Mouse (Mus musculus) lung, embryonic 16.5 days (tissue): ENCODE data around the gene Wnt9b. TPM values are rescaled to one million over a fixed set of nuclear protein-coding genes. Genes with fewer than 3 reads are reported as not detected.
A peak's percentile ranks its signal among the peaks of the same experiment; 100 is the strongest.

Experiments used
- ATAC-seq: fragments of 200-750 bp; cut with Nextera tagmentation; 2 replicates; pipeline ENCODE4 v1.8.0; 2017; ENCODE audit warnings: low read depth, mild to moderate bottlenecking, moderate library complexity
- H3K27ac ChIP-seq: fragments of 300-500 bp; sonication (generic); 2 replicates; pipeline ENCODE4 v1.5.1; 2014; ENCODE audit warnings: mild to moderate bottlenecking, control low read depth, low read length
- H3K27me3 ChIP-seq: fragments of 300-500 bp; sonication (generic); 2 replicates; pipeline ENCODE4 v1.6.1; 2014; ENCODE audit warnings: low read depth, low read length, mixed read lengths; ENCODE audit not compliant: control insufficient read depth, insufficient read depth
- H3K36me3 ChIP-seq: fragments of 300-500 bp; sonication (generic); 2 replicates; pipeline ENCODE4 v1.6.1; 2014; ENCODE audit warnings: low read length; ENCODE audit not compliant: control insufficient read depth, insufficient read depth
- H3K4me1 ChIP-seq: fragments of 300-500 bp; sonication (generic); replicated peaks from 2 replicates; pipeline ENCODE4 v1.6.1; 2014; ENCODE audit warnings: low read length, mixed read lengths; ENCODE audit not compliant: control insufficient read depth, insufficient read depth
- H3K4me2 ChIP-seq: fragments of 300-500 bp; sonication (generic); 2 replicates; pipeline ENCODE4 v1.6.1; 2014; ENCODE audit warnings: low read depth, low read length, control low read depth
- H3K4me3 ChIP-seq: fragments of 300-500 bp; sonication (generic); 2 replicates; pipeline ENCODE4 v1.5.1; 2014; ENCODE audit warnings: mild to moderate bottlenecking, low read length, control low read depth
- H3K9ac ChIP-seq: fragments of 300-500 bp; sonication (generic); 2 replicates; pipeline ENCODE4 v1.6.1; 2014; ENCODE audit warnings: low read length, control low read depth
- H3K9me3 ChIP-seq: fragments of 300-500 bp; sonication (generic); 2 replicates; pipeline ENCODE4 v1.6.1; 2016; ENCODE audit warnings: low read length; ENCODE audit not compliant: control insufficient read depth
- WGBS: fragments of 180-500 bp; shearing (Covaris S2); extraction: QIAGEN DNeasy Blood & Tissue Kit; methylation state at CpG from one replicate; pipeline ENCODE4 v1.1.7; 2014; 5-methylcytosine and 5-hydroxymethylcytosine counted together
- polyA plus RNA-seq: library from polyadenylated mRNA; unstranded; fragments of >200 nt; fragmentation: Nextera tagmentation; extraction: Ambion mirVana; gene quantifications from 2 replicates; pipeline ENCODE4 v1.2.1, GENCODE M21; 2015

The Wnt9b gene
- polyA plus RNA-seq, 1 experiment from 2014 or later: not detected

DNA sequence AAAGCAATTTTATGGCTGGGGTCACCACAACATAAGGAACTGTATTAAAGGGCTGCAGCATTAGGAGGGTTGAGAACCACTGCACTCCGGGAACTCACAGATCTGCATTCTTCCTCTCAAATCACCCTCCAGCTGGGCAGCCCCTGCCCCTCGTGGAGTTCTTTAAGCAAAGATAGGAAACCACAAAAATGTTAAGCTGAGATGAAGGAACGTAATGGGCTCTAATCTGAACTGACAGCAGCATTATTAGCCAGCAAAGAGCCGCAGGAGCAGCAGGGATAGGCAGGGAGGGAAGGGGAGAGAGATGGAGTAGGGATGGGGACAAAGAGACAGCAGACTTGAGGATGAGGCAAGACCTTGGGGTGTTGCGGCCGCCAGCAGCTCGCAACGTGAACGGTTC is 32.6 kb downstream of the Wnt9b start:
- no peak overlapping the region for H3K4me3 ChIP-seq
- ATAC-seq: no peak
- no peaks in the 10 kb centered on the region for H3K9me3 ChIP-seq
- no peak overlapping the region for H3K27ac ChIP-seq
- WGBS: 43% methylated on average over 9 of the region's 9 CpGs
- no peak overlapping the region for H3K4me2 ChIP-seq
- no peaks in the 10 kb centered on the region for H3K36me3 ChIP-seq
- H3K9ac ChIP-seq: no peak overlapping the region
- H3K27me3 ChIP-seq: no peaks in the 10 kb centered on the region
- peaks cover 6% of the 10 kb centered on the region for H3K4me1 ChIP-seq

DNA sequence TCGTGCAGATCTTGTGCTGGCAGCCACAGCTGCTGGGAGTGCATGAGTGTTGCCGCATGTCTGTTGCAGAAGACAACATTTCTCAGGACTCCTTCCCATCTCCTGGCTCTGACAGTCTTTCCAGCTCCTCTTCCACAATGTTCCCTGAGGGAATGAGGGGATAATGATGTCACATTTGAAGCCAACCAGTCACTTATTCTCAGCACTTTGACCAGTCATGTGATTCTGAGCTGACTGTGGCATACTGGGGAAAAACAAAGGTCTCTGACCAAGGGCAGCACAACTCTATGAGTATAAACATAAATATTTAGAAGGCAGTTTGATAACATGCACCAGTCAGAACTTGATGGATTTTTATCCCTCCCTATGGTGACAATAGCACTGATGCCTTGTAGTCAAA is 35.5 kb downstream of the Wnt9b start:
- H3K4me1 ChIP-seq: no peaks in the 10 kb centered on the region
- H3K36me3 ChIP-seq: no peaks in the 10 kb centered on the region
- H3K27ac ChIP-seq: no peak overlapping the region
- H3K4me3 ChIP-seq: no peak overlapping the region
- no peaks in the 10 kb centered on the region for H3K27me3 ChIP-seq
- 65% methylated on average over 2 of the region's 2 CpGs for WGBS
- H3K4me2 ChIP-seq: no peak overlapping the region
- H3K9ac ChIP-seq: no peak overlapping the region
- no peak for ATAC-seq
- H3K9me3 ChIP-seq: no peaks in the 10 kb centered on the region

DNA sequence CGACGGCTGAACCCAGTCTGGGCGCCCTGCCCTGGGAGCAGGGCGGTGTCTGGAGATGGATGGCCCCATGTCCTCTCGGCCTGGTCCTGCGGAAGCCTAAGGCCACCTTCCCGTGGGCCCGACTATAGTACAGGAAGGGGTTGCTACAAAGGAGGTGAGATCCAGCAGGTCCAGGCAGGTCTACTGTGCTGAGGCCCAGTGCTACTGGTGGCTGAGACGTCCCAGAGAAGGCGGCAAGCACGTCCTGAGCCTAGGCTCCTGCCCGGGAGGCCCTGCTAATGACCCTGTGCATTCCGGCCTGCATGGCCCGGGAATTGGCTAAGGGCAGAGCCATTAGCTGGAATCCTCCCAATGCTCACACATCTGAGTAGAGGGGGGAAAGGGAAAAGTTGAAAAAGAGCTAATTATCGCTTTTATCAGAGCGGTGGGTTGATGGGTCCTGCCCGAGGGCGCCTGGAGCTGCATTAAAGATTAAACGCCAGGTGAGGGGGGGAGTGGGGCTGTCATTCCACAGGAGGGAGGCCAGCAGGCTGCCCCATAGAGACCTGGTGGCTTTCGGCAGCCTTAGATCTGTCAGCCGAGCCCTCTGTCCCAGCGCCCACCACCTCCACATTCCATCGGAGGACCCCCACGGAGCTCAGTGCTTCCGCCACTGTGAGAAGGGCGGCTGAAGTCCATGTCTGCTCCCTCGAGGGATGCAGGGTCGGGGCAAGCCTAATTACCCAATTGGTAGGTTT is 37.6 kb downstream of the Wnt9b start:
- ATAC-seq: peak; percentile 57; the same call in 1 of the 2 replicates
- Histone ChIP-seq H3K4me3 (no peak overlapping the region), H3K36me3 (no peaks in the 10 kb centered on the region), H3K9ac (no peak overlapping the region), H3K9me3 (no peaks in the 10 kb centered on the region), H3K4me2 (no peak overlapping the region), H3K27ac (no peak overlapping the region), H3K4me1 (no peaks in the 10 kb centered on the region), H3K27me3 (no peaks in the 10 kb centered on the region)
- WGBS: 44% methylated on average over 28 of the region's 28 CpGs

DNA sequence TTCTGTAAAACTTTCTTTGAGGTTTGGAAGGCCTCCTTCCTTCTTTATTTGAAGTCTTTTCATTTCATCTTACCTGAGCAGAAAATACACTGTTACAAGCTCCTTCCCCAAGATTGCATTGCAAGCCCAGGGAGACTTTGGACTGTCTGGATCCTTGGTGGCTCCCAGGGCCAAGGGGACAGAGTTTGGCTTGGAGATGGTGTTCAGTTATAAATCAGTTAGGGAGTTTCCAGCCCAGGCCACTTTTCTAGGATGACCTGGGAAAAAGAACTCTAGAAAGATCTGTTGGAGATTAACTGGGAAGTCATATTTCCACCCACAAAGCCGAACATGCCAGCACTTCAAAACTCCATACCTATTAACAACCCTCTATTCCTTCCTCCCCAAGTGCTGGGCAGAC is 39.6 kb downstream of the Wnt9b start:
- ATAC-seq: no peak
- 78% methylated on average over 1 of the region's 1 CpGs for WGBS
- no peak overlapping the region for H3K9ac ChIP-seq
- no peaks in the 10 kb centered on the region for H3K4me1 ChIP-seq
- H3K27ac ChIP-seq: no peak overlapping the region
- no peaks in the 10 kb centered on the region for H3K36me3 ChIP-seq
- H3K9me3 ChIP-seq: no peaks in the 10 kb centered on the region
- H3K4me3 ChIP-seq: no peak overlapping the region
- no peak overlapping the region for H3K4me2 ChIP-seq
- H3K27me3 ChIP-seq: no peaks in the 10 kb centered on the region

DNA sequence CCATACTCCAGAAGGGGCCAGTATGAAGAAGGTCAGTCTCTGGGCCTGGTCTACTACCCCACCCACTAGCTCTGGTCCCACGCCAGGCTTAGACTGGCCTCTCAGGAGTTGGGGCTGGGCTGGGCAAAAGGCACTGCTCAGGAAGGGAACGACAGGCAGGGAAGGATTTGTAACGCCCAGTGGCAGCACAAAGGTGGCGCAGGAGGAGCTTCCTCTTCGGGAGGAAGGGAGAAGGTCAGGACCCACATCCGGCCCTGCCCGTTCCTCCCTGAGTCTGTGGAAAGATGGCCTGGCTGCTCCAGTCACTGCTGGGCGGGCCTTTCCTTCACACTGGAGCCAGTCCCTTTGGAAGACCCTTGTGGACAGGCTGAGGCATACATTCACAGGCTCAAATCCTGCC is 42.6 kb downstream of the Wnt9b start:
- Histone ChIP-seq H3K4me2 (no peak overlapping the region), H3K36me3 (no peaks in the 10 kb centered on the region; the same call in 1 of the 2 replicates), H3K27me3 (no peaks in the 10 kb centered on the region), H3K9ac (no peak overlapping the region), H3K27ac (no peak overlapping the region; the same call in 1 of the 2 replicates), H3K9me3 (no peaks in the 10 kb centered on the region), H3K4me1 (no peaks in the 10 kb centered on the region), H3K4me3 (no peak overlapping the region)
- WGBS: 44% methylated on average over 8 of the region's 8 CpGs
- ATAC-seq: peak; percentile 73

DNA sequence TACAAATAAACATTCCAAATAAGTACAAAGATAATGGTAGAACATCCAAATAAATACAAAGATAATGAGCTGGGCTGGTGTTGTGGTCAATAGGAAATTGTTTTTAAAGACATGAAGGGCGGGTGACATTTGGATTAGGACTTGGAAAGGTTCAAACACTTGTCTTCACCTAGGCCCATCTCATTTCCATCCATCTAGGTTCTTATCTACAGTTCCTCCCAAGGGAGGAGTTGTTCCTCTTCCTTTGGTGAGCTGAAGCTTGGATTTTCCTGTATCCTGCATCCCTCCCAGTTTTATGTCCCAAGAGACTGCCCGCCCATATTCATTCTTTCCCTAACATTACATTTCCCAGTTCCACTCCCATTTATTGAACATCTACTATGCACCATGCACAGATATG is 51.4 kb downstream of the Wnt9b start:
- Histone ChIP-seq H3K36me3 (no peaks in the 10 kb centered on the region; the same call in 1 of the 2 replicates), H3K4me3 (peak overlapping the region; percentile 94), H3K9ac (peak overlapping the region; percentile 92), H3K9me3 (no peaks in the 10 kb centered on the region), H3K4me1 (0 out of 2 replicates have a peak, but pooled peaks cover 4% of the 10 kb centered on the region), H3K27ac (peak overlapping the region; percentile 99), H3K4me2 (peak overlapping the region; percentile 71), H3K27me3 (no peaks in the 10 kb centered on the region)
- WGBS: 66% methylated on average over 2 of the region's 2 CpGs
- ATAC-seq: no peak

DNA sequence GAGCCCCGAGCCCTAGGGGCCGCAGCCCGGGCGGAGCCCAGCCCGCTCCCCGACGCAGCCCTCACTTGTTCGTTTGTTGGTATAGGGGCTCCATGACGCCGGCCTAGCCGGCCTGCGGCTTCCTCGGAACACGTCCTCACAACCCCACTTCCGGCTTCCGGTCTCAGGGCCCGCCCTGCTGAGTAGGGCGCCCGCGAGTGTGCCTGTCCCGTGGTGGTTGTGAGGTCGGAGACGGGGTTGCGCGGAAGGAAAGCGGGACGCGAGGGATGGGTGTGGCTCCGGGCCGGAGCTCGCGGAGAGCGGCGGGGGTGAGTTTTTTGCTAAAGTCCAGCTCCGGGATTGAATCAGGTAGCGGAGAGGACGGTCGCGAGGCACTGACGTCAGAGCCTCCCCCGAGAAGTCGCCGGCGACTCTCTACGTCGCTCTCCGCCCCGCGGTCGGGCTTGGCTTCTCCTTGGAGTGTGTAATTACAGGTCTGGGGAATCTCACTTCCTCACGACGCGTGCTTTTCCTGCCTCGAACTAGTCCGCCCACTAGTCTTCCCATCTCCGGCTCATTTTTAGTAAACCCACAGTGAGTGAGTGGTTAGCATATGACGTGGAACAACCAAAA is 52.0 kb downstream of the Wnt9b start, which contains the start of gene Gosr2:
Gosr2 (minus strand) TSS at position 334 of the 612 bp plus-strand sequence.
- peak within 1 kb of the TSS; percentile 92 for H3K9ac ChIP-seq
- WGBS: under 1% methylated on average over 57 of the region's 57 CpGs

DNA sequence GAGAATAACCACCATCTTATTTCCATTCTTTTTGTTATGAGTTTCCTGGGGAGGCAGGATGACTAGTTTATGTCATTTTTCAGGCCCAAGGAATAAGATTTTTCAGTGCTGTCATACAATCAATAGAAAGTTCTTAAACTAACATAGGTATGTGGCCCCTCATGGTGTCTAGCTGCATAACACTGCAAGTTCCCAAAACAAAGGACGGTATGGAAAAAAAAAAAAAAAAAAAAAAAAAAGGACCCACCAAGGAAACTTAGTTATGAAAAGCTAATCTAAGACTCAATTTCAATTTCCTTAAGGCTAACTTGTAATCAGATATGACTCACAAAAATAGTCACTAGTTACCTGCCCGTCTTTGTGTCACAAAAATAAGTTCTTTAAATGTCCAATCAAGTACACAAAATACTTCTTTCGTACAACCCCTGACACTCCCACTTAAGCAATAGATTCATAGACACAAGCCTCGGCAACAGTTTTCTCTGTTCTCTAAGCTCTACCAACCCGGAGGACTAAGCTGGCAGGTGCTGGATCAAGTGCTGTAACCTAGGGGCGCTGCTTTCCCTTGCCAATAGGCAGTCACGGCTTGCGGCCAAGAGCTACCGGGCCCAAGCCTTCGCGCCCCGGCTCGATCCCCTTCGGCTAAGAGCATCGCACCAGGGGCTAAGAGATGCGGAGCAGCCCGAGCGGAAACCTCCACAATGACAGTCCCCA is 52.6 kb downstream of the Wnt9b start:
- no peaks in the 10 kb centered on the region for H3K36me3 ChIP-seq
- H3K9ac ChIP-seq: peak overlapping the region; percentile 92
- peak overlapping the region; percentile 71 for H3K4me2 ChIP-seq
- peak overlapping the region; percentile 99 for H3K27ac ChIP-seq
- H3K27me3 ChIP-seq: no peaks in the 10 kb centered on the region
- peak overlapping the region; percentile 94 for H3K4me3 ChIP-seq
- H3K9me3 ChIP-seq: no peaks in the 10 kb centered on the region
- WGBS: under 1% methylated on average over 18 of the region's 18 CpGs
- 0 out of 2 replicates have a peak, but pooled peaks cover 4% of the 10 kb centered on the region for H3K4me1 ChIP-seq
- peak; percentile 59 for ATAC-seq

More for the DNA sequence above, 52.0 kb downstream of the Wnt9b start, which contains the start of gene Gosr2:
- Histone ChIP-seq H3K4me3 (peak within 1 kb of the TSS; percentile 94), H3K4me1 (0 out of 2 replicates have a peak, but pooled peaks cover 4% of the 10 kb centered on the region), H3K9me3 (no peaks in the 10 kb centered on the region), H3K27me3 (no peaks in the 10 kb centered on the region), H3K36me3 (no peaks in the 10 kb centered on the region), H3K27ac (peak within 1 kb of the TSS; percentile 99), H3K4me2 (peak within 1 kb of the TSS; percentile 71)
- ATAC-seq: peak; percentile 98

DNA sequence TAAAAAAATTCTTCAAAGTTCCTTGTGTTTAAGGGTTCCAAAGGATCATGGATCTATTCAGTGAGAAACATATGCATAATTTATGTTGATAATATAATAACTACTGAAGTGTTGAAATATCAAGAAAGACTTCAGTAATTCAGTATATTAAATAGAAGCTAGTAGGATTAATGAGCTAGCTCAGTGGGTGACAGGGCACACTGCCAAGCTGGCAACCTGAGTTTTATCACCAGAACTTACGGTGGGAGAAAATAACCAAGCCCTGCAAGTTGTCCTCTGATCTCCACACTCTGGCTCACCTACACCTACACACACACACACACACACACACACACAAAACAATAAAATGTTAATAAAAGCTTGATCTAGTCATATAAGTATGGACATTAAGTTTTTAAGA is 56.4 kb downstream of the Wnt9b start:
- no peak overlapping the region for H3K4me2 ChIP-seq
- 0 out of 2 replicates have a peak, but pooled peaks cover under 1% of the 10 kb centered on the region for H3K4me1 ChIP-seq
- H3K4me3 ChIP-seq: no peak overlapping the region
- H3K36me3 ChIP-seq: no peaks in the 10 kb centered on the region; the same call in 1 of the 2 replicates
- ATAC-seq: no peak
- no peak overlapping the region for H3K27ac ChIP-seq
- no peak overlapping the region for H3K9ac ChIP-seq
- H3K27me3 ChIP-seq: no peaks in the 10 kb centered on the region
- 67% methylated on average over 1 of the region's 1 CpGs for WGBS
- H3K9me3 ChIP-seq: no peaks in the 10 kb centered on the region
